Mouse (Mus musculus): ENCODE data around the gene Zbtb40. TPM values are rescaled to one million over a fixed set of nuclear protein-coding genes. Genes with fewer than 3 reads are reported as not detected.

The Zbtb40 gene
- total and polyA plus RNA-seq, 2 experiments = 2.5 to 5.1 TPM

DNA sequence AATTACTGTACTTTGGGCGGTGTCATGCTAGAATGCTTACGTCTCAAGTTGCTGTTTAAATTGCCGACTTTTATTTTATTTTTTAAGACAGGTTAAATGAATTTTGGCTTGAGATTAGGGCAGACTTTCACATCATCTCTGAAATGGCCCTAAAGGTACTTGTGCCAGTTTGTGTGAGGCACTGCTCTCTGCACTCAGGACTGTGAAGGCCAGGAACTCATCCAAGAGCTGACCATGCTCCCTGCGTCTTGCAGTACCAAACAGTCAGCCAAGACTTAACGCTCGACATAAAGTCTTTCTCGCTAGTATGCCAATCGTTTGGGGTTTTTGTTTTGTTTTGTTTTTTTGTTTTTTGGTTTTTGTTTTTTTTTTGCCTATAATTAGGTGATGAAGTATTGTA, 34.5 kb downstream of the Zbtb40 start:
- Histone ChIP-seq H3K27ac (replicated peaks; ENCODE audit: insufficient read depth, low read depth, low read length) (no peak overlapping the region), H3K4me3 (ENCODE audit: insufficient read depth, low read depth, low read length) (no peak overlapping the region), H3K36me3 (ENCODE audit: control insufficient read depth, insufficient read depth, low read length) (peaks cover 5% of the 10 kb centered on the region; the same call in 1 of the 2 replicates), H3K9ac (ENCODE audit: low read depth, low read length) (no peak overlapping the region), H3K79me2 (ENCODE audit: control insufficient read depth, insufficient read depth, low read length) (no peaks in the 10 kb centered on the region), H3K27me3 (ENCODE audit: control insufficient read depth, insufficient read depth, low read length) (no peaks in the 10 kb centered on the region), H3K4me1 (ENCODE audit: control insufficient read depth, insufficient read depth, low read length) (no peaks in the 10 kb centered on the region)
- DNase-seq (ENCODE audit: extremely low read depth, low read depth, low spot score) = no peak
- WGBS = 98% methylated on average over 8 of the region's 8 CpGs
- TF ChIP-seq POLR2A (IDR thresholded peaks at IDR 0.05; ENCODE audit: extremely low read depth, insufficient read depth, low read length) (no peak), CTCF (IDR thresholded peaks at IDR 0.05; ENCODE audit: low read depth, low read length) (no peak)

DNA sequence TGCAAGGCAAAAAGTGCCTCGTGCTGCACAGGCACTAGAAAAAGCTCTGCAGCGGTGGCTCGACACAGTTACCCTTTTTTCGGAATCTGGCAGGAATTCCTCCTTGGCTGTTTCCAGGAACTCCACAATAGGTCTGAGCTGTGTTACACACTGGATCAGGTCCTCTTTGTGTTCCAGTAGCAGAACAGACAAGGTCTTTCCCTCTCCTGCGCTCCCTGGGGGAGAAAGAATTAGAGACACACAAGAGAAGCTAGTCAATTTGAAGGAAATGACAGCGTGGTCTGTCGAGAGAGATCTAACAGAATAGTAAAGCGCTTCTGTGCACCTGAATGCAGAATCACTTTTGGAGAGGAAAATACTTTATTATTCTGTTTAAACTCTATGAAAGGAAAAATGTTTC, 41.6 kb downstream of the Zbtb40 start:
- TF ChIP-seq POLR2A (IDR thresholded peaks at IDR 0.05; ENCODE audit: extremely low read depth, insufficient read depth, low read length) (no peak), CTCF (IDR thresholded peaks at IDR 0.05; ENCODE audit: low read depth, low read length) (no peak)
- 91% methylated on average over 8 of the region's 8 CpGs for WGBS
- Histone ChIP-seq H3K36me3 (ENCODE audit: control insufficient read depth, insufficient read depth, low read length) (peaks cover 8% of the 10 kb centered on the region; the same call in 1 of the 2 replicates), H3K4me1 (ENCODE audit: control insufficient read depth, insufficient read depth, low read length) (no peaks in the 10 kb centered on the region), H3K9ac (ENCODE audit: low read depth, low read length) (no peak overlapping the region), H3K27ac (replicated peaks; ENCODE audit: insufficient read depth, low read depth, low read length) (no peak overlapping the region), H3K4me3 (ENCODE audit: insufficient read depth, low read depth, low read length) (no peak overlapping the region), H3K79me2 (ENCODE audit: control insufficient read depth, insufficient read depth, low read length) (no peaks in the 10 kb centered on the region), H3K27me3 (ENCODE audit: control insufficient read depth, insufficient read depth, low read length) (no peaks in the 10 kb centered on the region)
- no peak for DNase-seq (ENCODE audit: extremely low read depth, low read depth, low spot score)

DNA sequence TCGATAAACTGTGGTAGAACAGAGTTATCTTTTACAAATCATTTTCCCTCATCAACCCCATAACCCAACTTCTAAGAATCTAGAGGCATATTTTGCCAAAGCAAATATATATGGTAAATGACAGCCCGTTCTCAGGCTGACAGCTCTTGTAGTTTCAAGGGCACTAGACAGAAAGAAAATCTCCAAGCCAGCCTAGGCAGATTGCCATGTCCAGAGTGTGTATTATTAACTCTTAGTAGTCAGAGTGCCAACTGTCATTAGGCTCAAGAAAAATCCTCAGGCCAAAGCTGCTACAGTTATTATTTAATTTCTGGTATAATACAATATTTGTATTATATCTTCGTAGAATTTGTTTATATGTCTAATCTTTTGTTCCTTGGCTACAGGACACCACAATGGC, 46.8 kb downstream of the Zbtb40 start:
- H3K27me3 ChIP-seq (ENCODE audit: control insufficient read depth, insufficient read depth, low read length) = no peaks in the 10 kb centered on the region
- H3K4me3 ChIP-seq (ENCODE audit: insufficient read depth, low read depth, low read length) = no peak overlapping the region
- H3K36me3 ChIP-seq (ENCODE audit: control insufficient read depth, insufficient read depth, low read length) = peaks cover 18% of the 10 kb centered on the region; the same call in 1 of the 2 replicates
- no peak overlapping the region for H3K27ac ChIP-seq (replicated peaks; ENCODE audit: insufficient read depth, low read depth, low read length)
- WGBS = 67% methylated on average over 3 of the region's 3 CpGs
- H3K79me2 ChIP-seq (ENCODE audit: control insufficient read depth, insufficient read depth, low read length) = no peaks in the 10 kb centered on the region
- H3K9ac ChIP-seq (ENCODE audit: low read depth, low read length) = no peak overlapping the region
- no peak for DNase-seq (ENCODE audit: extremely low read depth, low read depth, low spot score)
- no peak for TF ChIP-seq CTCF (IDR thresholded peaks at IDR 0.05; ENCODE audit: low read depth, low read length)
- TF ChIP-seq POLR2A (IDR thresholded peaks at IDR 0.05; ENCODE audit: extremely low read depth, insufficient read depth, low read length) = no peak
- H3K4me1 ChIP-seq (ENCODE audit: control insufficient read depth, insufficient read depth, low read length) = no peaks in the 10 kb centered on the region

DNA sequence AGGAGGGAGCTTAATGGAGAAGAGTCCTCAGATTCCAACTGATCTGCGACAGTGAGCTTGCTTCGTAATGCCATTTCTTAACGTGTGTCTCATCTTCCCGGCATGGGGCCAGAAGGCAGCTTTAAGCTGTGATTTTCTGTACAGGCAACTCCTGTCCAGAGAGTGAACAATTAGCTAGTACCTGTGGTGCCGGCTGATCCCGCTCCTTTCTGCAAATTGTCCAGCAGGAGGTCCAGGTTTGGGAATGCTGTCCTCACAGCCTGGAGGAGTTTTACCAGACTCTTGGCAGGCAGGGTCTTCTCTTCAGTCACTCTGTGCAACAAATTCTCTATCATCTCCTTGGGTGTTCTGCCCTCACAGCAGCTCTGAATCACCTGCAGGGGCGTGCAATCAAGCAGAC, 47.6 kb downstream of the Zbtb40 start:
- TF ChIP-seq CTCF (IDR thresholded peaks at IDR 0.05; ENCODE audit: low read depth, low read length) = no peak
- no peak for TF ChIP-seq POLR2A (IDR thresholded peaks at IDR 0.05; ENCODE audit: extremely low read depth, insufficient read depth, low read length)
- H3K4me1 ChIP-seq (ENCODE audit: control insufficient read depth, insufficient read depth, low read length) = no peaks in the 10 kb centered on the region
- no peaks in the 10 kb centered on the region for H3K79me2 ChIP-seq (ENCODE audit: control insufficient read depth, insufficient read depth, low read length)
- no peak overlapping the region for H3K4me3 ChIP-seq (ENCODE audit: insufficient read depth, low read depth, low read length)
- WGBS = 97% methylated on average over 7 of the region's 7 CpGs
- no peak overlapping the region for H3K27ac ChIP-seq (replicated peaks; ENCODE audit: insufficient read depth, low read depth, low read length)
- H3K9ac ChIP-seq (ENCODE audit: low read depth, low read length) = no peak overlapping the region
- H3K36me3 ChIP-seq (ENCODE audit: control insufficient read depth, insufficient read depth, low read length) = peaks cover 21% of the 10 kb centered on the region; the same call in 1 of the 2 replicates
- no peaks in the 10 kb centered on the region for H3K27me3 ChIP-seq (ENCODE audit: control insufficient read depth, insufficient read depth, low read length)
- DNase-seq (ENCODE audit: extremely low read depth, low read depth, low spot score) = no peak

DNA sequence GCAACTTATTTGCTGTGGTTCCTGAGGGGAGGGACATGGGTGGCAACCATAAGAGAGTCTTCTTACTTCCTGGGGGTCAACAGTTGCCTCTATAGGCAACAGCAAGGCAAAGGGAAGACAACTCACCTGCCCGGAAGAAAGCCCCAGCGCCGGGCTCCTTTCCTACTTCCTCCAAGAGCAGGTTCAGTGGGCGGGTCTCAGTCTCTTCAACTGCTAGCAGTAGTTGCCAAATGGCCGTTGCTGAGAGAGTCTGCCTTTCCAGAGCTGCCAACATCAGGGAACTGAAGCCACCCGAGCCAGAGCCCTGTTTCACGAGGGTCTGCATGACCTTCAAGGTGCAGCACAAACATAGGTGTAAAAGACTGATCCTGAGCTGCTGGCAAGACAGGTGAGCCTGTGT, 50.2 kb downstream of the Zbtb40 start:
- 88% methylated on average over 7 of the region's 7 CpGs for WGBS
- H3K36me3 ChIP-seq (ENCODE audit: control insufficient read depth, insufficient read depth, low read length) = peaks cover 31% of the 10 kb centered on the region; the same call in 1 of the 2 replicates
- no peaks in the 10 kb centered on the region for H3K27me3 ChIP-seq (ENCODE audit: control insufficient read depth, insufficient read depth, low read length)
- TF ChIP-seq CTCF (IDR thresholded peaks at IDR 0.05; ENCODE audit: low read depth, low read length) (no peak), POLR2A (IDR thresholded peaks at IDR 0.05; ENCODE audit: extremely low read depth, insufficient read depth, low read length) (no peak)
- no peak overlapping the region for H3K4me3 ChIP-seq (ENCODE audit: insufficient read depth, low read depth, low read length)
- no peak for DNase-seq (ENCODE audit: extremely low read depth, low read depth, low spot score)
- H3K27ac ChIP-seq (replicated peaks; ENCODE audit: insufficient read depth, low read depth, low read length) = no peak overlapping the region
- no peak overlapping the region for H3K9ac ChIP-seq (ENCODE audit: low read depth, low read length)
- no peaks in the 10 kb centered on the region for H3K79me2 ChIP-seq (ENCODE audit: control insufficient read depth, insufficient read depth, low read length)
- H3K4me1 ChIP-seq (ENCODE audit: control insufficient read depth, insufficient read depth, low read length) = no peaks in the 10 kb centered on the region

DNA sequence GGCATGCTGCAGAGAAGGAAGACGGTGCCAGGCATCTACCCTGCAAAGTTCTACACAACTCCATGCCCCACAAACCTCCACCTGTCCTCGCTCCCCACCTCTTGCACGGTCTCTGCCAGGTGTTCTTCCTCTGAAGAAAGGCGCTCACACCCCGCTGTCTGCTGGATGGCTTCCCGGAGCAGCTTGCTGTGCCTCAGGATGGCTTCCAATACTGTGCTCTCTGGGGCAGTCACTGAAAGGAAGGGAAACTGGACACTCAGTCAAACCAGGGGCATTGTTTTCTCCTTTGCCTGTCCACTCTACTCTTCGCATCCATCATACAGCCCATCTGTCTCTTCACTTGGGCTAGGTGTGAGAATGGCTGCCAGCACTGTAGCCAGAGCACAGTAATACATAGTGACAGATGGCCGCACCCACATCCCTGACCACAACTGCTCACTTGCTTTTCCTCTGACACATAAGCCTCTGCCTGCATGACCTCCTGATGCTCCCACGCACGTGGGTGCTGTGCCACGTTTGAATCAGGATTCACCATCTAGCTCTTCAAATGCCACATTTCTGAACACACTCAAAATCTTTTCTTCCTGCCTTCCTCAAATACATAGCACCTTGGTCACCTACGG, 50.8 kb downstream of the Zbtb40 start:
- no peak for TF ChIP-seq CTCF (IDR thresholded peaks at IDR 0.05; ENCODE audit: low read depth, low read length)
- Histone ChIP-seq H3K36me3 (ENCODE audit: control insufficient read depth, insufficient read depth, low read length) (peaks cover 31% of the 10 kb centered on the region; the same call in 1 of the 2 replicates), H3K4me1 (ENCODE audit: control insufficient read depth, insufficient read depth, low read length) (no peaks in the 10 kb centered on the region), H3K4me3 (ENCODE audit: insufficient read depth, low read depth, low read length) (no peak overlapping the region), H3K9ac (ENCODE audit: low read depth, low read length) (no peak overlapping the region), H3K79me2 (ENCODE audit: control insufficient read depth, insufficient read depth, low read length) (no peaks in the 10 kb centered on the region), H3K27ac (replicated peaks; ENCODE audit: insufficient read depth, low read depth, low read length) (no peak overlapping the region), H3K27me3 (ENCODE audit: control insufficient read depth, insufficient read depth, low read length) (no peaks in the 10 kb centered on the region)
- 94% methylated on average over 12 of the region's 12 CpGs for WGBS
- DNase-seq (ENCODE audit: extremely low read depth, low read depth, low spot score) = no peak
